Mouse (Mus musculus) megakaryocyte, embryonic 14.5 days (primary cell): ENCODE measurements around the gene Fkbp2.
"Not testable (repeated sequence)": the region's sequence is repeated elsewhere in the genome, so short reads cannot be mapped to it uniquely, and the experiment has no call there.

Experiments used
- FLI1 ChIP-seq: IDR thresholded peaks from 2 replicates; pipeline ENCODE4 v1.6.1; 2012; ENCODE audit warnings: low read length, inconsistent platforms, mixed read lengths
- GATA1 ChIP-seq: IDR thresholded peaks from 3 replicates; pipeline ENCODE4 v1.6.1; 2012; ENCODE audit warnings: mixed read lengths, low read length, inconsistent platforms, borderline replicate concordance

DNA sequence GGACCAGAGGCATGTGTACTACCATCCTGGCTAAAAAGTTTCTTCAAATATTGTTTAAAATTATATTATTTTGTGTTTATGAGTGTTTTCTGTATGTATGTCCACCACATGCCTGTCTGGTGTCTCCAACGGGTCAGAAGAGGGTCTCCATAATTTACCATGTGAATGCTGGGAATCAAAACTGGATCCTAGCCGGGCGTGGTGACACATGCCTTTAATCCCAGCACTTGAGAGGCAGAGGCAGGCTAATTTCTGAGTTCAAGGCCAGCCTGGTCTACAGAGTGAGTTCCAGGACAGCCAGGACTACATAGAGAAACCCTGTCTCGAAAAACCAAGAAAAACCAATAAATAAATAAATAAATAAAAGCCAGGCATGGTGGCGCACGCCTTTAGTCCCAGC lies 10.9 kb upstream of the Fkbp2 start:
- TF ChIP-seq FLI1, GATA1: not testable (repeated sequence)
